Comparison of ENCODE assay signal across 11 mouse cellular contexts in the genomic region with DNA sequence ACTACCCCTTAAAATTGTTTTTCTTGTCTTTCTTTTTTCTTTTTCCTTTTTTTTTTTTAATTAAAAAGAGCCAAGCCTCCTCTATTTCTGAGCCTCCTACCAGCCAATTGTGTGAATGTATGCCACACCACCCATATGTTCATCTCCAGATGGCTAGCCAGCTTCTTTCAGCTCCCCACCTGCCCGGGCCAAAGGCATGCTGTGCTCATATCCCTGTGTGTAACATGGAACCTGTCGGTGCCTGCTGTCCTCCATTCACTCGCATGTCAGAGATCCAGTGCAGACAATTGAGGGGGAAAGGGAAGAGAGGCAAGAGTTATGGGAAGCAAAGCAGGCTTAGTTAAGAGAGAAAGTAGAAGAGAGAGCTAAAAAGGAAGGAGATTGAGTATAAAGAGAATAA.
A peak's percentile ranks its signal among the peaks of the same experiment; 100 is the strongest.
DNase-seq lines count a peak whose midpoint lies in the region; ATAC-seq lines count a peak whose summit lies in the region.
"Had no signal": no experiment of that assay in that cellular context is flagged by ENCODE, and none has a peak within 500 bp of the region (broad histone marks: within the 10 kb centered on the region; RNA-seq: fewer than 3 reads in every experiment).

No protein-coding gene starts in this region.

- H3K27ac ChIP-seq in forebrain, embryonic 10.5 days, result no peak overlapping the region
- H3K27ac ChIP-seq in neural tube, embryonic 11.5 days (ENCODE audit: low read depth, low read length), result no peak overlapping the region
- H3K27ac ChIP-seq: limb, embryonic 12.5 days had no signal

- ATAC-seq in neural tube, embryonic 11.5 days (ENCODE audit: insufficient read depth, low FRiP score, low TSS enrichment), result peak; percentile 57; the same call in 1 of the 2 replicates
- ATAC-seq in CD4-positive, CD25-positive, alpha-beta regulatory T cell, adult 4 months, result no peak

- H3K4me1 ChIP-seq in forebrain, embryonic 10.5 days, result no peaks in the 10 kb centered on the region
- no peaks in the 10 kb centered on the region for H3K4me1 ChIP-seq in neural tube, embryonic 11.5 days (ENCODE audit: control insufficient read depth, insufficient read depth, low read length)
- H3K4me1 ChIP-seq: limb, embryonic 12.5 days had no signal

- H3K9me3 ChIP-seq in forebrain, embryonic 10.5 days, result no peaks in the 10 kb centered on the region
- no peaks in the 10 kb centered on the region for H3K9me3 ChIP-seq in neural tube, embryonic 11.5 days (ENCODE audit: control insufficient read depth, low read length)
- H3K9me3 ChIP-seq: limb, embryonic 12.5 days had no signal

- H3K36me3 ChIP-seq in forebrain, embryonic 10.5 days (replicated peaks), result no peaks in the 10 kb centered on the region
- H3K36me3 ChIP-seq in neural tube, embryonic 11.5 days (ENCODE audit: control insufficient read depth, insufficient read depth, low read length), result no peaks in the 10 kb centered on the region
- H3K36me3 ChIP-seq: limb, embryonic 12.5 days had no signal

- no peak overlapping the region for H3K4me2 ChIP-seq in neural tube, embryonic 11.5 days (ENCODE audit: low read depth)
- H3K4me2 ChIP-seq: limb, embryonic 12.5 days had no signal

- H3K27me3 ChIP-seq in forebrain, embryonic 10.5 days (ENCODE audit: poor library complexity, severe bottlenecking), result no peaks in the 10 kb centered on the region
- no peaks in the 10 kb centered on the region for H3K27me3 ChIP-seq in neural tube, embryonic 11.5 days (ENCODE audit: control insufficient read depth, insufficient read depth, low read length)
- H3K27me3 ChIP-seq: limb, embryonic 12.5 days had no signal

- WGBS in forebrain, embryonic 10.5 days, result 61% methylated on average over 3 of the region's 3 CpGs
- 48% methylated on average over 3 of the region's 3 CpGs for WGBS in neural tube, embryonic 11.5 days

- DNase-seq in cerebellum, adult 18-20 months, result peak; percentile 96
- peak; percentile 15 for DNase-seq in forebrain, embryonic 10.5 days (ENCODE audit: extremely low spot score, low spot score)
- peak; percentile 8 for DNase-seq in layer of hippocampus, adult 11-12 months (ENCODE audit: low spot score)
- peak; percentile 14 for DNase-seq in neural tube, embryonic 11.5 days (ENCODE audit: low spot score)
- no peak for DNase-seq in ovary, postnatal 10 days (ENCODE audit: low spot score)
- DNase-seq in yolk sac, embryonic 10.5 days (ENCODE audit: low spot score), result no peak
- no peak for DNase-seq in gastrocnemius, postnatal 10 days
- DNase-seq: gastrocnemius, postnatal 36 days; thymus, adult 2 months had no signal

- no peak overlapping the region for H3K4me3 ChIP-seq in forebrain, embryonic 10.5 days
- no peak overlapping the region for H3K4me3 ChIP-seq in neural tube, embryonic 11.5 days (ENCODE audit: low read depth, low read length)
- H3K4me3 ChIP-seq: limb, embryonic 12.5 days had no signal

- no peak overlapping the region for H3K9ac ChIP-seq in neural tube, embryonic 11.5 days (ENCODE audit: low read length)
- H3K9ac ChIP-seq: limb, embryonic 12.5 days had no signal

Comparison
In these comparisons a context has a peak if more than half of its experiments do, and no peak if none do; other contexts are left out.
1. DNase-seq: peak in cerebellum, adult 18-20 months (2 of 2), forebrain, embryonic 10.5 days (single experiment), layer of hippocampus, adult 11-12 months (single experiment) and neural tube, embryonic 11.5 days (single experiment); none in ovary, postnatal 10 days (single experiment), yolk sac, embryonic 10.5 days (single experiment) and gastrocnemius, postnatal 10 days (single experiment).